Mouse (Mus musculus) spleen, adult 12 weeks (tissue): Measurements from ENCODE around the gene Raly.
"Not testable (repeated sequence)": the region's sequence is repeated elsewhere in the genome, so short reads cannot be mapped to it uniquely, and the experiment has no call there.

Experiments used
- DNase-seq: peaks from one replicate; pipeline ENCODE4 v3.0.0; 2022; ENCODE audit warnings: low spot score

The Raly gene

DNA sequence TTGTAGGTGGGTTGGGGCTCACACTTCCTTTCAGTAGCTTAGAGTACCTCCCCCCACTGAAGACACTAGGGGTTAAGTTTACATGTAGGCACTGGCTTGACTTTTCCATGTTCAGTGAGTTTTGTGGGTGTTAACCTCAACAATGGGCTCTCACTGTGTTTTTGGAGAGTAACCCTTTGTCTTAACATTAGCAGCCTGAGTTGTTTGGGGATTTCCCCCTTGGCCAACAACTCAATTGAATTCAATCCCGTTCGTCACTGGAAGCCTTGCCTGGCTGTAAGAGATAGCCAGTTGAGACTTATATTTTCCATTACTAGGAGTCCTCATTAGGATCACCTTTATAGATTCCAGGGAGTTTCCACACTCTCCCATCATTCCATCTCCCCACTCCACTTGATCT is 45.6 kb downstream of the Raly start:
- DNase-seq = no peak

DNA sequence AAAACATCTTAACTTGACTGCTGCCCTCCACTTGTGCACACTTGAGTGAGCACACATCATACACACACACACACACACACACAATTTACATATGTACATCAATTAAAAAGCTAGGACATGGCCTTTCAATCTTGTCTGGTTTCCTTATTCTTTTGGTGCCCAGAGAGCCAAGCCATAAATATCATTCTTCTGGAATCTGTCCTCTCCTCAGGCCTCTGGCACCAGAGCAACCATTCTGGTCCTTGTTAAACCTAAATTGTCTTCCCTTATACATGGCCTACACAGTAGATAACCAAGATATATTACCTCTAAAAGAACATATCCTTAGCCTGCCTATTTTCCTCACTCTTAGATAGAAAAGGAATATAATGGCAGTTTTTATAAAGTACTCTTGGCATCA is 57.2 kb downstream of the Raly start:
- DNase-seq = no peak

DNA sequence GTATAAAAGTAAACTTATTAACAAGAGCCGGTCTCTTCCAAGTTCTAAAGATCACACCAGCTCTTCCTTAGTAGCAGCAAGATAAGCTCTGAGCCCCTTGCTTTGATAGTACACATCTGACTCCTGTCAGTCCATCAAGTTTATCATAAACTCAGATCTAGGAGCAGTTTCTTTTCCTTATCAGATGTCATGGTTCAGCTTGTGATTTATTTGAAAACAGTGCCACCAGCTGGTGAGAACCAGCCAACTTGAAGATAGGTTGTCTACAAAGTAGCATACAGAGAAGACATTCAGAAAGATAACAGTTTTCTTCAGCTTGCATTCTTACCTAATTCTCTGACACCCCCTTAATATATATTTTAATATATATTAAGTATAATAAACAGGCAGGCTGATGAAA is 64.5 kb downstream of the Raly start:
- DNase-seq = no peak

DNA sequence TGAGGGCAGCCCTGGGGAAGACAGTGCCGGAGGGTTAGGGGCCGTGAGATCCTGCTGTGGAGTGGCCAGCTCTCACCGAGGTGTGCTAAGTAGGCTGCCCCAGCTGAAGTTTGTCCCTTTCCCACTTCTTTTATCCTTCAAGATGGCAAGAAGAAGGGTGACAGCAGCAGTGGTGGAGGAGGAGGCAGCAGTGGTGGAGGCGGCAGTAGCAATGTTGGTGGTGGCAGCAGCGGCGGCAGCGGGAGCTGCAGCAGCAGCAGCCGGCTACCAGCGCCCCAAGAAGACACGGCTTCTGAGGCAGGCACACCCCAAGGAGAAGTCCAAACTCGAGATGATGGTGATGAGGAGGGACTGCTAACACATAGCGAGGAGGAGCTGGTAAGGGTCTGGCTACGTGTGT is 72.8 kb downstream of the Raly start:
- DNase-seq = no peak

DNA sequence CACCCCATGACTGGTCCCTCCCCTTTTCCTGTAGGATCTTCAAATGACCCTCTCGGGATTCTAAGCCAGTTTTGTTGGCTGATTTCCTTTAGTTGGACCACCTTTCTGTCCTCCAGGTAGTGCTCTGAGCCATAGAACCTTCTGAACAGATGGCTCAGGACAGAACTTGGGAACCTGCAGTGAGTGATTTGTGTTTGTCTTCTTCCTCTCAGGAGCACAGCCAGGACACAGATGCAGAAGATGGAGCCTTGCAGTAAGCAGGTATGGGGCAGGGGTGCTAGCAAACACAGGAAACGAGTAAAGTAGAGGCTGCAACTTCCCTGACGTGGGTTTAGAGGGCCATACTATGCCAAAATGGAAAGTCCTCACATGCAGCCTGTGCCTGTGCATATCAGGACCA is 74.8 kb downstream of the Raly start:
- no peak for DNase-seq

DNA sequence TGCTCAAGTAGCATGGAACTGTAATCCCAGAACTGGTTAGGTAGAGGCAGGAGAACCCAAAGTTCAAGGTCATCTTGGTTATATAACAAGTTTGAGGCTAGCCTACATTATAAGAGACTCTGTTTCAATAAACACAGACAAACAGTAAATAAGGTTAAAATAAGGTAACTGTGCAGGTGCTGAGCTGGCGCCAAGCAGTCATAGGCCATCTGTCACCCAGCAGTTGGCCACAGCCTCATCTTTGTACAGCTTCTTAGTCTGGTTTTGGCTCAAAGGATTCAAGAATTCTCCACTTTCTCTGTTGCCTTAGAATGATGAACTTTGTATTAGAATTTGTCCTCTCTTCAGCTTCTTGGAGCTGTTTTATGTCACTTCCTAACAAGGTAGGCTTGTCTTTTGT is 77.2 kb downstream of the Raly start:
- no peak for DNase-seq

DNA sequence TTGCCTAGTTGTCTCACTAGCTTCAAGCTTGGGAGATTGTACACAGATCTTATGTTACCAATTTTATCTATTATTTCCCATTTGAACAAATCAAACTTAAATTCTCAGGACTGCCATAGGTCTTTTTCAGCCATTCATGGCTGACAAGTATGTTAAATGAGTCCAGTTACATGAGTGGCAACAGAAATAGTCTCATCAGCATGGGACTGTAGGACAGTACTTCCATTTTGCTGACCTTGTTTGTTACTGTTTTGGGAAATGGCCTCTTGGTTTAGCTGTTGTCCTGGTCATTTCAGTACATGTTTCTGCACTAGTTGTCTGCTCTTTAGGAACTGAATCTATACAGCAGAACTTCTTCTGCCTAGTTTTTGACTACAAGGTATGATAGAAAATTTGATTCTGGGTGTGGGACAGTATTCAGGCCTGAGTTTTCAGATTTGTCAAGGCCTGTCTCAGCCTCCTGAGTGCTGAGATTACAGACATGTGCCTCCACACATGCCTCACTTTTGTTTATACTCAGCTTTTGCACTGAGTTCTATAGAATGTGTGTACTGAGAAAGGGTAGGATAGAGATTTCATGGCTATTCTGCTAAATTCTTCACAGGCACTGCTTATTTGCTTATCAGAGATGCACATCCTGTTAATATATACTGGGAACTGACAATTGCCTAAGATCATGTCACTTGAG is 79.2 kb downstream of the Raly start:
- DNase-seq = no peak

DNA sequence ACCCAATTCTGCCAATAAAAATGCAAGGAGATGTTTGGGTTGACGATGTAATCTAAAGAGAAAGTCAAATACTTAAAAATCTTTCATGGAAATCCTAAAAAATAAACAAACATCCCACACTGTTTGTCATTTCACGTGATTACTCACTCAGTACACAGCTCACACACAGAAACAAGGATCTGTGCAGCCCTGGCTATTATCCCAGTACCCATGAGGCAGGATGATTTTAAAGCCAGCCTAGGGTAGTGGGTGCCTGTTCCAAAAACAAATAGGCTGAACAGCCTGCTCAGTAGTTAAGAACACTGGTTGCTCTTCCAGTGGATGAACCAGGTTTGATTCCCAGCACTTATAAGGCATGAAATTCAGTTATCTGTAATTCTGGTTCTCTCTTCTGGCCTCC is 85.7 kb downstream of the Raly start:
- DNase-seq = no peak

DNA sequence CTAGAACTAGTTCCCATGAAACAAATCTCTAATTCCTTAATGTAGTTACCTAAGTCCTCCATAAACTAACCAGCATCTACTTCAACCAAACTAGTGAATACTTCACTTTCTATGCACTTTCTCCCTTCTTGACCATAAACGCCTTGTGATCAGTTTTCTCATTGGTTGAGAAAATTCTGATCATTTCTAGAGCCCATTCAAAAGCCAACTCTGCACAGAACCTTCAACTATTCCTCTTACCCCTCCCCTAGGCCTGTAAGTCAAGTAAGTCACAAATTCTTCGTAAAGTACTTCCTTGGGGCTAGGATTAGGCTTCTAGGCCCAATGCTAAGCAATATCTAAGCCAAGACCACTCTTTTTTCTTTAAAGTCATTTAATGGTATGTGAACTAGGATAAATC is 100.7 kb downstream of the Raly start:
- no peak for DNase-seq

DNA sequence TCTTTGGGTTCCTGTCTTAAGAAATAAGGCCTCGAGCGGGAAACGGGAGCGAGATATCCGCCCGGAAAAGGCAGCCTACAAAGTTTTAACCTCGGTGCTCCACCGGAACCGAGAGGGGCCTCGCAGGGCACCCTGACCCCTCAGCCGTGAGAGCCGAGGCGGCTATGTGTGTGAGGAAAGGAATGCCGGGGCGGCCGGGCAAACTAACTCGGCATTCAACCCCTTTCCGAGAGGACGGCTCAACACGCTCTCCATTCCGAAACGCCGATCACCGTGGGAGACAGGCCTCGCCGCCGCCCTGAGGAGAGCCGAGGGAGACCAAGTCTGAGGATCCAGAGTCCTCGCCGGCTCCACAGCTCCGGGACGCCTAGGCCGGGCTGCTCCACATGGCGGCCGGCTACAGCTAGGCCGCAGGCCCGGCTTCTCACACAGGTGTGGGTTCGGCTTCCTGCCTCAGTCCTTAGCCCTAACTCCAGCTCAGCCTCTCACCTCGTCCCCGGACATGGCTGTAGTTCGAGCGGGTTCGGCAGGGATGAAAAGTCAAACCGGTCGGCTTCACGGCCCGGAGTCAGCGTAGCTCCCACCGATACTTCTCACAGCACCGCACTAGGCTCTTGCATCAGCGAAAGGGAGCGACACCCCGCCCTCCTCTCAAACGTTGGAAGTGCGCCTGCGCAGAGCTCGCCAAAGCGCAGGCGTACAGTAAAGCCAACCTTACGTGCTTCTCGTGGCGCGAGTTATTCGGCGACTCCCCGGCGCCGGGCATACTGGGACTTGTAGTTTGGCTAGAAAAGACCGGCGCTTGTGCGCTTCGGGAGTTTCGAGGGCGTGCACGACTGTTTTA is 101.5 kb downstream of the Raly start, which contains the start of gene Eif2s2:
TSS of gene Eif2s2 (minus strand) at position 735 of the 844 bp plus-strand sequence.
- DNase-seq = peak; percentile 95

DNA sequence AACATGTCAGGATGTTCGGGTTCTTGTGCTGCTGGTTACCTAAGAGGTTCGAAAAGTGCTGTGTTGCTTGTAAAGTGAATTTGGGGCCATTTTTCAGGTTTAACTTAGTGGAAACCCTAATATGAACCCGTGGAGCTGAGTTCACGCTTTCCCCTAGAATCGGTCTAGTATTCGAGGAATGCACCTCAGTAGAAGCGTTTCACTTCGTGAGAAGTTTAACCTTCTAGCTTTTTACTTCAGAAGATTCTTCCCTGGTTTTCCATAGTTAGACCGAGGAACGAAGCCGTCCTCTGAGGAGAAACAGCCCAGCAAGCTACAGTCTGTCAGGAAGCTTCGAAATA is 102.1 kb downstream of the Raly start:
- DNase-seq = no peak

DNA sequence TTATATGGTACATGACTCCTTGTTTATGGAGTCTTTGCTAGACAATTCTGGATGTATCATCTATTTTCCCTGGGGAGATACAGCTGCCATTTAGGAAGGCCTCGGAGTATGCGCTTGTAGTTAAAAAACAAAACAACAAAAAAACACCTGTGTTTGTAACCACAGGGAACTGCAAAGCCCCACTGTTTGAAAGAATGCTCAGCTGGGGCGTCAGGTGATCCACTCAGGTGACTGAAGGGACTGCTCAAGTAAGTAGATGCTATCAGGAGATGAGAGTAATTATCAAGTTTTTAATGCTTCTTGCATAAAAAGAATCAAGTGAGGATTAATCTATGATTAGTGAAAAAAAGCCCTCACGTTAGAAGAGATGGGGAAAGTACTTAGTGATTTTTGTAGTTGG is 102.7 kb downstream of the Raly start:
- no peak for DNase-seq

DNA sequence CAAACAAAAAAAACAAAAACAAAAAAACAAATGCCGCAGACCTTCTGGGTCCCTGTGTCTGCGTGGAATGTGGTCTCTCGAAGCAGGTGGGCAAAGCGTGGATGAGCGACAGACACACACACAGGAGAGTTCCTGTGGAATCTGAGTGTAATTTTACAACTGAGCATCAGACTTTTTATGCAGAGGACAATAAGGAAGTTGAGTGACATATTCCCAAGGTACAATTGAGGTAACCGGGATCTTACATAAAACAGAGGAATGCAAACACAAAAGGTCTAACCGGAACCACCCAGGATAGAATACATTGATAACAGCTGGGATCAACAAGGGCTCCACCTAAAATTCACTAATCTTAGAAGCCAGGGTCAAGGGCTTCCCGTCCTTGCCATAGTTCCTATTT is 108.1 kb downstream of the Raly start:
- not testable (repeated sequence) for DNase-seq

DNA sequence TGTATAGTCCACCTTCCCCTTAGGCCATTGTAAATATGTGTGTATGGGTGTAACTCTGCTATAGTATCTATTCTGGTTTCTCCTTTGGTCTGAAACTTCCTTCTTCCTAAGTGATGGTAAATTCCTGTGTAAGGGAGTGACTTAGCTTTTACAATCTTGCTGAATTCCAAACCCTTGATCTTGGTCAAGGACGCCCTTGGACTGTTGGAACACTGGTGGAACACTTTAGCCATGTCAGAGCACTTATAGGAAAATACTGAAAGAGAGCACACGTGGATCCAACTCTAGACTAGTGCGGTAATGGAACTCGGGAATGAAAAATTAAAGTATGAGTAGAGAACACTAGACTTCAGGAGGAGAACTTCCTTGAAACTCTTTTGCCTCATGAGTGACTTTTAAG is 108.5 kb downstream of the Raly start:
- not testable (repeated sequence) for DNase-seq

DNA sequence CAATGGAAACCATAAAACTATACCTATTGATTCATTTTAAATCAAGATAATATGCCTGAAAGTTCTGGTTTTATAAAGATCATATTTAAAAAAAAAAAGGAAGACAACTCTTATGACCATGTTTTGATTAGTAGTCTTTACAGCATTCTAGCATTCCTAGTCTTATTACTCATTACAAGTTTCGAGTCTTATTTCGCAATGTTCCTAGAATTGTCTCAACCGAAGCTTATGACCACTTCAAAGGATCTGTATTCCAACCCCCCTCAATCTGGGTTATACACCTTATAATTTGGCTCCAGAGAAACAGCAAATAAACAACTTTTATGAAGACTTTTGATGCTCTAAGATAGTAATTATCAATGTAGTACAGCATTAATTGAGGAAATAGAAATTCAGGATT is 111.2 kb downstream of the Raly start:
- no peak for DNase-seq

DNA sequence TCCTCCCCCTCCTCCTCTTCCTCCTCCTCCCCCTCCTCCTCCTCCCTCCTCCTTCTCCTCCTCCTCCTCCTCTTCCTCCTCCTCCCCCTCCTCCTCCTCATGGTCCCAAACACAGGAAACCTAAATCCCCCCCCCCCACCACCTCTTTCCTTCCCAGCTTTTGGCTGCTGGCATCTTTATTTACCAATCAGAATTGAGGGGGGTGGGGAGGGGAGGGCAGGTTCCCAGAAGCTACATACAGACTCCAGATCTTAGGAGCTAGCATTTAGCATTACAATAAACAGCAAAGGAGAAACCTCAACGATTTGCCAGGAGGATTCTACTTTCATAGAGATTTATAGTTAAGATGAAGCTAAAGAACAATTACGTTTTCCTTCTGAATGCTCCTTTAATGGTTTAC is 114.9 kb downstream of the Raly start:
- no peak for DNase-seq

DNA sequence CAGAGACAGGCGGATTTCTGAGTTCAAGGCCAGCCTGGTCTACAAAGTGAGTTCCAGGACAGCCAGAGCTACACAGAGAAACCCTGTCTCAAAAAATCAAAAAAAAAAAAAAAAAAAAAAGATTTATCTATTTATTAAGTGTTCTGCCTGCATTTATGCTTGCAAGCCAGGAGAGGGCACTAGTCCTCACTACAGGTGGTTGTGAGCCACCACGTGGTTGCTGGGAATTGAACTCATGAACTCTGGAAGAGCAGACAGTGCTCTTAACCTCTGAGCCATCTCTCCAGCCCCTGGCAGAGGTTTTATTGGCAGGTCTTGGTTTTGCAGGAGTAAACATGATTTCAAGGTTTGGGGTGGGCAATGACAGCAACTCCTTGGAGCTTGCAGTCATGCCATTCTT is 117.3 kb downstream of the Raly start:
- DNase-seq = not testable (repeated sequence)

DNA sequence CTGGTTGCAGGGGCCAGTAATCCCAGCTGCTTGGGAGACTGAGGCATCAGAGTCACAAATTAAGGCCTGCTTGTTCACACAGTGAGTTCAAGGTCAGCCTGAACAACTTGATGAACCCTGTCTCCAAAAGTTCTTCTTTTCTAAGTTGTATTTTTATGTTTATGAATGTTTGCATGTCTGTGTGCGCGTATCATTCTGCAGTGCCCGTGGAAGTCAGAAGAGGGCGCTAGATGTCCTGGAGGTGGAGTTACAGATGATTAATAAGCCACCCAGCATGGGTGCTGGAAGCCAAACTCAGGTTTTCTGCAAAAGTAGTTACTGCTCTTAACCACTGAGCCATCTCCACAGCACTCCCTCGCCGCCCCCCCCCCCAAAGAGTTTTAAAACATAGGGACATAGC is 118.9 kb downstream of the Raly start:
- DNase-seq = no peak

DNA sequence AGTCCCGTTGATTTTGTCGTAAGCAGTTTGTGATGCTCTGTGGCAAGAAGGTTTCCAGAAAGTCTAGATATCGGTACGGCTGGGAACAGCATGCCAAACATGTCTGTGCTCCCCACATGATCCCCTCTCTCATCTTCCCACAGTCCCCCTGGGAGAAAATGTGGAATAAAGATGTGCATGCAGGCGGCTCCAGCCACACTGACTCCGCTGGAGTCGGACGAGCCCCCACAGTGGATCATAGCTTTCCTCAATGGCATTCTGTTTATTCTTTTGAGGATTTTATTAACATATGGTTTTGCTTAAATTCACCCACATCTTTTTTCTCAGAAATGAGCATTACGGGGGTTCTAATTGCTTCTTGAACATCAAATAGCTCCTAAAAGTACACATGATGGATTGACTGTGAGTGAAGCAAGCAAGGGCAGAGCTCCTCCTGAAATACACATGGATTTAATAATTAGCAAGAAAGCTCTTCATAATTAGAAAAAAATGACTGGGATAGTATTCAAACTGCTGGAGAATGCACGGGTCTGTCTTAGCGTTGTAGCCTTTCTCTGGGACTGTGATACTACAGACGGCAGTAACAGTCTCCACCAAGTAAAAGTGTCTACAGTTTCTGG is 125.1 kb downstream of the Raly start:
- no peak for DNase-seq

DNA sequence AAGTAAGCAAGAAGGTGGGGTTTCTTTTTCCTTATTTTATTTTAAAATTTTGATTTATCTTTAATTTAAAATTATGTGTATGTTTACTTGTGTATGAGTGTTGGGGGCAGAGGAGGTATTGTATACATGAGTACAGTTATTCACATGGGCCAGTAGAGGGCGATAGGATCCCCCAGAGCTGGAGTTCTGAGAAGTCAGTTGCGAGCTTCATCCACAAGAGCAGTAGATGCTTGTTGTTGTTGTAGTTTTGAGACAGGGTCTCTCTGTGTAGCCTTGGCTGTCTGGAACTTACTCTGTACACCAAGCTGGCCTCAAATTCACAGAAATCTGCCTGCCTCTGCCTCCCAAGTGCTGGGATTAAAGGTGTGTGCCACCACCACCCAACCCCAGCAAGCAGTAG is 125.7 kb downstream of the Raly start:
- no peak for DNase-seq
